Mouse (Mus musculus): Measurements from ENCODE around the gene Tmem63b. TPM values are rescaled to one million over a fixed set of nuclear protein-coding genes. Genes with fewer than 3 reads are reported as not detected.

The Tmem63b gene
- total and polyA plus RNA-seq, 3 experiments, result 12.3 to 37.9 TPM; not detected in 1

DNA sequence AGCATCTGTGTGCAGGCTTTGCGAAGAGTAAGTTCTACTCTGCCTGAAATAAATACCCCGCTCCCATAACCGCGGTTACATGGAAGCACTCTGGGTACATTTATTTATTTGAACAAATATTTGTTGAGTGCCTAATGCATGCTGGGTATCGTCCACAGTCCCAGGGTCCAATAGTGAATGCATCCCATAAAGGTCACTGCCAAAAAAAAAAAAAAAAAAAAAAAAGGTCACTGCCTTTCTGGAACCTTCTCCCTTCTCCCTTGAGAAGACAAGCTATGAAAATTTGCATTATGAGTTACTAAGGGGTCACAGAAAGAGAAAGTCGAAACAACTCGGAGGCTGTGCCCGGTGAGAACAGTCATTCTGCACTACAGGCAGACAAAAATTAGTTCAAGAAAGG is 44.7 kb downstream of the Tmem63b start:
- DNase-seq (ENCODE audit: low read depth, low spot score), result no peak
- H3K4me3 ChIP-seq (ENCODE audit: control insufficient read depth in 1 of 2, insufficient read depth in 1 of 2, low read depth in 2 of 2, low read length in 2 of 2), result no peak overlapping the region
- peaks cover 9 to 12% of the 10 kb centered on the region in 2 experiments for H3K27me3 ChIP-seq (ENCODE audit: control insufficient read depth in 1 of 2, insufficient read depth in 2 of 2, low read length in 2 of 2)
- H3K27ac ChIP-seq (ENCODE audit: control insufficient read depth, low read depth, low read length), result no peak overlapping the region
- TF ChIP-seq CHD1 (IDR thresholded peaks at IDR 0.05; ENCODE audit: low read depth, low read length), result no peak
- no peak for TF ChIP-seq RAD21 (IDR thresholded peaks at IDR 0.05; ENCODE audit: low read depth, low read length)
- TF ChIP-seq ETS1 (IDR thresholded peaks at IDR 0.05; ENCODE audit: low read depth, low read length), result no peak
- TF ChIP-seq SIN3A (IDR thresholded peaks at IDR 0.05; ENCODE audit: low read length), result no peak
- no peak for TF ChIP-seq NELFE (IDR thresholded peaks at IDR 0.05; ENCODE audit: low read depth, low read length)
- TF ChIP-seq UBTF (IDR thresholded peaks at IDR 0.05; ENCODE audit: borderline replicate concordance, insufficient read depth, low read depth, low read length), result no peak
- TF ChIP-seq TCF12 (IDR thresholded peaks at IDR 0.05; ENCODE audit: low read depth, low read length), result no peak
- no peak for TF ChIP-seq POLR2AphosphoS2 (IDR thresholded peaks at IDR 0.05; ENCODE audit: low read length)
- no peak for TF ChIP-seq MAFK (IDR thresholded peaks at IDR 0.05; ENCODE audit: borderline replicate concordance, low read depth, low read length)
- no peak for TF ChIP-seq SMC3 (IDR thresholded peaks at IDR 0.05; ENCODE audit: low read depth, low read length)
- no peak for TF ChIP-seq MYC (IDR thresholded peaks at IDR 0.05; ENCODE audit: low read depth, low read length)
- TF ChIP-seq ZC3H11A (IDR thresholded peaks at IDR 0.05; ENCODE audit: low read depth, low read length), result no peak
- no peak for TF ChIP-seq MEF2A (IDR thresholded peaks at IDR 0.05; ENCODE audit: extremely low read depth, insufficient replicate concordance, low read depth, low read length, poor library complexity, severe bottlenecking)
- TF ChIP-seq MYB (IDR thresholded peaks at IDR 0.05; ENCODE audit: low read depth, low read length), result no peak
- no peak for TF ChIP-seq JUND (IDR thresholded peaks at IDR 0.05; ENCODE audit: low read depth, low read length)
- TF ChIP-seq GABPA (IDR thresholded peaks at IDR 0.05; ENCODE audit: low read depth, low read length), result no peak
- no peaks in the 10 kb centered on the region for H3K36me3 ChIP-seq (ENCODE audit: control insufficient read depth in 1 of 2, insufficient read depth in 2 of 2, low read length in 2 of 2)
- no peaks in the 10 kb centered on the region for H3K4me1 ChIP-seq (ENCODE audit: control insufficient read depth in 1 of 2, insufficient read depth in 2 of 2, low read length in 2 of 2)
- no peak overlapping the region for H3K9ac ChIP-seq (ENCODE audit: control insufficient read depth, low read depth, low read length, poor library complexity, severe bottlenecking)
- H3K9me3 ChIP-seq (replicated peaks; ENCODE audit: insufficient read depth, low read length), result no peaks in the 10 kb centered on the region
- no peaks in the 10 kb centered on the region for H3K79me2 ChIP-seq (ENCODE audit: control insufficient read depth, insufficient read depth, low read length, poor library complexity)

DNA sequence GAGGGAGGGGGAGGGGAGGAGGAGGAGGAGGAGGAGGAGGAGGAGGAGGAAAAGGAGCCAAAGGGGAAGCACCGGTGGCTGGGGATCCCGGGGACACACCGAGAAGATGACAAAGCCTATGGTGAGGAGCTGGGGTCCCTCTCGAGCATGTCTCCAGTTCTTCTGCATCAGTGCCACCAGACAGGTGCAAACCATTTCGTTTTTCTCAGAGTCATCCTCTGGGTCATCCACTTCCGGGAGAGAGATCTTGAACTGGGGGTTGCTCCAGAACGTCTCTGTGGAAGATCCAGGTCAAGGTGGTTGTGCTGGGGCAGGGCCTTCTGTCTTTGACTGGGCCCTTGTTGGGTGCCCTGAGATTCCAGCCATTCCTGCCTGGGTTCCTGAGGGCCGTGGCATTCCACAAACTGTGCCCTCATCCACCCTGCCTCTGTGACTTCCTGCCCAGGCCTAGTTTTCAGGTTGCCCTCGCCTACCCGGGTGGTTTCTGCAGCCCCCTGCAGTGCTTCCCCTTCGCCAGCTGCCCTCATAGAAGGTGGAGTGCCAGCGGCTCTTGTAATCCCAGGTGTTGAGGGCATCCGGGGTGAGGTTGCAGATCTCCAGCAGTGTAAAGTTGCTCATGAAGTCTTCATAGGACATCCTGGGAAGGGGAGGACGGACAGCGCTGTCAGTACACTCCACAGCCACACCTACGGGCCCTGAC is 48.0 kb downstream of the Tmem63b start:
- DNase-seq (ENCODE audit: low read depth, low spot score), result no peak
- TF ChIP-seq MXI1 (IDR thresholded peaks at IDR 0.05; ENCODE audit: low read depth, low read length), result no peak
- no peak for TF ChIP-seq NELFE (IDR thresholded peaks at IDR 0.05; ENCODE audit: low read depth, low read length)
- TF ChIP-seq KAT2A (conservative IDR thresholded peaks at IDR 0.05; ENCODE audit: low read depth, low read length), result no peak
- TF ChIP-seq CHD2 (IDR thresholded peaks at IDR 0.05; ENCODE audit: low read length), result no peak
- TF ChIP-seq E2F4 (IDR thresholded peaks at IDR 0.05; ENCODE audit: borderline replicate concordance, low read depth, low read length), result no peak
- no peak for TF ChIP-seq CTCF (IDR thresholded peaks at IDR 0.05 in 2 of 3, conservative IDR thresholded peaks at IDR 0.05 in 1 of 3; ENCODE audit: control insufficient read depth in 1 of 3, insufficient read depth in 1 of 3, low read depth in 2 of 3, low read length in 3 of 3, poor library complexity in 1 of 3, severe bottlenecking in 1 of 3)
- no peak for TF ChIP-seq ETS1 (IDR thresholded peaks at IDR 0.05; ENCODE audit: low read depth, low read length)
- no peak for TF ChIP-seq USF2 (IDR thresholded peaks at IDR 0.05; ENCODE audit: borderline replicate concordance in 1 of 2, insufficient read depth in 1 of 2, low read depth in 1 of 2, low read length in 2 of 2)
- no peak for TF ChIP-seq UBTF (IDR thresholded peaks at IDR 0.05; ENCODE audit: borderline replicate concordance, insufficient read depth, low read depth, low read length)
- TF ChIP-seq TCF12 (IDR thresholded peaks at IDR 0.05; ENCODE audit: low read depth, low read length), result no peak
- no peak for TF ChIP-seq TAL1 (IDR thresholded peaks at IDR 0.05; ENCODE audit: low read length)
- no peak for TF ChIP-seq ELF1 (IDR thresholded peaks at IDR 0.05; ENCODE audit: low read depth, low read length)
- no peak for TF ChIP-seq MYB (IDR thresholded peaks at IDR 0.05; ENCODE audit: low read depth, low read length)
- TF ChIP-seq BHLHE40 (IDR thresholded peaks at IDR 0.05; ENCODE audit: borderline replicate concordance, low read depth, low read length), result no peak
- Histone ChIP-seq H3K4me3 (ENCODE audit: control insufficient read depth in 1 of 2, insufficient read depth in 1 of 2, low read depth in 2 of 2, low read length in 2 of 2) (no peak overlapping the region), H3K27me3 (ENCODE audit: control insufficient read depth in 1 of 2, insufficient read depth in 2 of 2, low read length in 2 of 2) (peaks cover 9 to 12% of the 10 kb centered on the region in 2 experiments), H3K27ac (ENCODE audit: control insufficient read depth, low read depth, low read length) (no peak overlapping the region), H3K9ac (ENCODE audit: control insufficient read depth, low read depth, low read length, poor library complexity, severe bottlenecking) (no peak overlapping the region), H3K4me1 (ENCODE audit: control insufficient read depth in 1 of 2, insufficient read depth in 2 of 2, low read length in 2 of 2) (no peaks in the 10 kb centered on the region), H3K9me3 (replicated peaks; ENCODE audit: insufficient read depth, low read length) (no peaks in the 10 kb centered on the region), H3K79me2 (ENCODE audit: control insufficient read depth, insufficient read depth, low read length, poor library complexity) (no peaks in the 10 kb centered on the region), H3K36me3 (ENCODE audit: control insufficient read depth in 1 of 2, insufficient read depth in 2 of 2, low read length in 2 of 2) (no peaks in the 10 kb centered on the region)
